ENCODE assay signal across 9 mouse cellular contexts in the genomic region with DNA sequence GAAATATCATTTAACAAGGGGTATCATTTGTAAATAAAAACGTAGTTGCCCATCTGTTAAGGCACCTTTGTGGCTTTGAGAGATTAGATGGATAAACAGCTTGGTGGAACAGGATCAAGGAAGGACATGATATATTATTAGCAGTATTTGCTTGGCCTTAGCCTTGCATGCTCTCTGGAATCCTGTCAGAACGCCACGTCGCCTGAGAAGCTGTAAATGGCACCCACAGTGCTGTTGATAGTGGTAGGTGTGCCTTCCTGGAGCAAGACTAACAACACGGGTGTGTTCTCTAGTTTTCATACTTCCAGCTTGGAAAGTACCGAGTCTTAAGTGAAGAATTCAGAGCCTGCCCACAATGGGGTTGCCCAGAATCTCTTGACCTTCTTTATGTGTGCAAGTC. TPM values are rescaled to one million over a fixed set of nuclear protein-coding genes. Genes with fewer than 3 reads are reported as not detected.
A peak's percentile ranks its signal among the peaks of the same experiment; 100 is the strongest.
DNase-seq lines count a peak whose midpoint lies in the region; ATAC-seq and TF ChIP-seq lines count a peak whose summit lies in the region.
"Had no signal": no experiment of that assay in that cellular context is flagged by ENCODE, and none has a peak within 500 bp of the region (broad histone marks: within the 10 kb centered on the region; RNA-seq: fewer than 3 reads in every experiment).

No protein-coding gene starts in this region.

- 0 out of 2 replicates have a peak overlapping the region, but pooled peaks have one; percentile 35 for H3K27ac ChIP-seq in heart, embryonic 11.5 days (ENCODE audit: low read depth, low read length)
- no peak overlapping the region for H3K27ac ChIP-seq in embryonic facial prominence, embryonic 15.5 days (replicated peaks)
- peak overlapping the region; percentile 76; the same call in 1 of the 2 replicates for H3K27ac ChIP-seq in intestine, postnatal 0 days (ENCODE audit: low read depth, low read length)

- H3K9me3 ChIP-seq in heart, embryonic 11.5 days (replicated peaks; ENCODE audit: control insufficient read depth, low read length): no peaks in the 10 kb centered on the region
- no peaks in the 10 kb centered on the region for H3K9me3 ChIP-seq in embryonic facial prominence, embryonic 15.5 days (replicated peaks)
- no peaks in the 10 kb centered on the region for H3K9me3 ChIP-seq in intestine, postnatal 0 days (ENCODE audit: control insufficient read depth)

- ATAC-seq in heart, embryonic 11.5 days (replicated peaks; ENCODE audit: insufficient number of reproducible peaks, low FRiP score, low TSS enrichment): no peak
- ATAC-seq in embryonic facial prominence, embryonic 15.5 days (ENCODE audit: insufficient number of reproducible peaks, low FRiP score, low TSS enrichment, low read depth): no peak
- no peak for ATAC-seq in intestine, postnatal 0 days

- intact Hi-C loops in heart, postnatal 36 days (cut with DNase I): loop anchor here (1.0 kb wide), 1 partner anchor 39 kb away; no protein-coding TSS in a partner anchor
- intact Hi-C loops in left cerebral cortex, postnatal 4 days (cut with DNase I): no loop called here

- H3K9ac ChIP-seq in heart, embryonic 11.5 days (ENCODE audit: low read depth, low read length): no peak overlapping the region
- no peak overlapping the region for H3K9ac ChIP-seq in embryonic facial prominence, embryonic 15.5 days
- H3K9ac ChIP-seq in intestine, postnatal 0 days (ENCODE audit: low read depth, low read length): no peak overlapping the region

- peak overlapping the region; percentile 70 for H3K4me2 ChIP-seq in heart, embryonic 11.5 days
- H3K4me2 ChIP-seq in embryonic facial prominence, embryonic 15.5 days (replicated peaks): peak overlapping the region; percentile 73; the same call in 1 of the 2 replicates
- H3K4me2 ChIP-seq in intestine, postnatal 0 days (replicated peaks; ENCODE audit: low read depth): peak overlapping the region; percentile 83

- DNase-seq in heart, postnatal 36 days: no peak
- DNase-seq in naive thymus-derived CD4-positive, alpha-beta T cell, adult 2 months (ENCODE audit: low read depth): peak; percentile 22
- DNase-seq in left cerebral cortex, postnatal 4 days: no peak
- no peak for DNase-seq in frontal cortex, postnatal 14 days (ENCODE audit: low spot score in 2 of 2)
- DNase-seq in frontal cortex, adult 2 months (ENCODE audit: extremely low spot score in 1 of 2, low spot score in 1 of 2): no peak

- no peak for TF ChIP-seq CTCF in intestine, postnatal 0 days (IDR thresholded peaks at IDR 0.05; ENCODE audit: low read depth)

- peaks cover 7% of the 10 kb centered on the region for H3K4me1 ChIP-seq in heart, embryonic 11.5 days (ENCODE audit: control insufficient read depth, insufficient read depth, low read length)
- peaks cover 14% of the 10 kb centered on the region for H3K4me1 ChIP-seq in embryonic facial prominence, embryonic 15.5 days
- H3K4me1 ChIP-seq in intestine, postnatal 0 days (replicated peaks; ENCODE audit: control insufficient read depth, insufficient read depth, low read length): peaks cover 3% of the 10 kb centered on the region; the same call in 1 of the 2 replicates

- WGBS in heart, embryonic 11.5 days (ENCODE audit: insufficient replicate concordance): 33% methylated on average over 6 of the region's 6 CpGs
- WGBS in embryonic facial prominence, embryonic 15.5 days: 50% methylated on average over 6 of the region's 6 CpGs
- 26% methylated on average over 6 of the region's 6 CpGs for WGBS in intestine, postnatal 0 days

- no peaks in the 10 kb centered on the region for H3K27me3 ChIP-seq in heart, embryonic 11.5 days (ENCODE audit: control insufficient read depth, insufficient read depth, low read length)
- H3K27me3 ChIP-seq in embryonic facial prominence, embryonic 15.5 days: no peaks in the 10 kb centered on the region
- H3K27me3 ChIP-seq in intestine, postnatal 0 days (replicated peaks; ENCODE audit: control insufficient read depth, insufficient read depth, low read length): no peaks in the 10 kb centered on the region

- H3K36me3 ChIP-seq in heart, embryonic 11.5 days (ENCODE audit: control insufficient read depth, insufficient read depth, low read length): no peaks in the 10 kb centered on the region
- H3K36me3 ChIP-seq in embryonic facial prominence, embryonic 15.5 days: no peaks in the 10 kb centered on the region
- no peaks in the 10 kb centered on the region for H3K36me3 ChIP-seq in intestine, postnatal 0 days (ENCODE audit: control insufficient read depth, insufficient read depth)

- no peak overlapping the region for H3K4me3 ChIP-seq in heart, embryonic 11.5 days (ENCODE audit: low read depth, low read length)
- H3K4me3 ChIP-seq in embryonic facial prominence, embryonic 15.5 days (replicated peaks): no peak overlapping the region
- H3K4me3 ChIP-seq in intestine, postnatal 0 days (ENCODE audit: low read depth, low read length): no peak overlapping the region

RNA-seq across cellular contexts. Expression of gene Uap1, which starts 1.1 kb away (rescaled TPM):
- polyA plus RNA-seq in heart, embryonic 11.5 days (2014; fragmentation: Nextera tagmentation; extraction: Ambion mirVana): 58.6 and 67.6 TPM in 2 replicates
- 10 to 100 TPM; 52.6 to 65.2 TPM for total RNA-seq in heart, postnatal 36 days (2021)
- polyA plus RNA-seq in embryonic facial prominence, embryonic 15.5 days (2015; fragmentation: Nextera tagmentation; extraction: Ambion mirVana): 68.4 and 70.9 TPM in 2 replicates
- 22.3 TPM in 2 replicates for polyA plus RNA-seq in intestine, postnatal 0 days (2015; fragmentation: Nextera tagmentation; extraction: Ambion mirVana)
- total RNA-seq in left cerebral cortex, postnatal 4 days (2021): 10 to 100 TPM; 53.1 to 57.7 TPM
- 42.6 and 43.6 TPM in 2 replicates for polyA plus RNA-seq in frontal cortex, adult 2 months (2012; rRNA removed)

RNA-seq across cellular contexts. Expression of gene Uhmk1, which starts 39.3 kb away (rescaled TPM):
- 9.3 and 14.3 TPM in 2 replicates for polyA plus RNA-seq in heart, embryonic 11.5 days (2014; fragmentation: Nextera tagmentation; extraction: Ambion mirVana)
- total RNA-seq in heart, postnatal 36 days (2021): 10 to 100 TPM; 18.1 to 19.2 TPM
- 6.6 and 6.7 TPM in 2 replicates for polyA plus RNA-seq in embryonic facial prominence, embryonic 15.5 days (2015; fragmentation: Nextera tagmentation; extraction: Ambion mirVana)
- 5.4 and 5.8 TPM in 2 replicates for polyA plus RNA-seq in intestine, postnatal 0 days (2015; fragmentation: Nextera tagmentation; extraction: Ambion mirVana)
- total RNA-seq in left cerebral cortex, postnatal 4 days (2021): 10 to 100 TPM; 72.8 to 79.3 TPM
- 75.1 and 75.6 TPM in 2 replicates for polyA plus RNA-seq in frontal cortex, adult 2 months (2012; rRNA removed)

RNA-seq across cellular contexts. Expression of gene Sh2d1b2, which starts 56.7 kb away (rescaled TPM):
- polyA plus RNA-seq in heart, embryonic 11.5 days (2014; fragmentation: Nextera tagmentation; extraction: Ambion mirVana): not detected in 2 replicates
- not detected for total RNA-seq in heart, postnatal 36 days (2021)
- polyA plus RNA-seq in embryonic facial prominence, embryonic 15.5 days (2015; fragmentation: Nextera tagmentation; extraction: Ambion mirVana): not detected in 2 replicates
- not detected in 2 replicates for polyA plus RNA-seq in intestine, postnatal 0 days (2015; fragmentation: Nextera tagmentation; extraction: Ambion mirVana)
- not detected for total RNA-seq in left cerebral cortex, postnatal 4 days (2021)
- polyA plus RNA-seq in frontal cortex, adult 2 months (2012; rRNA removed): 0.04 TPM in 1 of 2 replicates, not detected in the other
- polyA plus RNA-seq: kidney, postnatal 0 days had no signal
